Mouse (Mus musculus): Measurements from ENCODE around the gene Txndc12.
A peak's percentile ranks its signal among the peaks of the same experiment; 100 is the strongest.

Gene Txndc12

DNA sequence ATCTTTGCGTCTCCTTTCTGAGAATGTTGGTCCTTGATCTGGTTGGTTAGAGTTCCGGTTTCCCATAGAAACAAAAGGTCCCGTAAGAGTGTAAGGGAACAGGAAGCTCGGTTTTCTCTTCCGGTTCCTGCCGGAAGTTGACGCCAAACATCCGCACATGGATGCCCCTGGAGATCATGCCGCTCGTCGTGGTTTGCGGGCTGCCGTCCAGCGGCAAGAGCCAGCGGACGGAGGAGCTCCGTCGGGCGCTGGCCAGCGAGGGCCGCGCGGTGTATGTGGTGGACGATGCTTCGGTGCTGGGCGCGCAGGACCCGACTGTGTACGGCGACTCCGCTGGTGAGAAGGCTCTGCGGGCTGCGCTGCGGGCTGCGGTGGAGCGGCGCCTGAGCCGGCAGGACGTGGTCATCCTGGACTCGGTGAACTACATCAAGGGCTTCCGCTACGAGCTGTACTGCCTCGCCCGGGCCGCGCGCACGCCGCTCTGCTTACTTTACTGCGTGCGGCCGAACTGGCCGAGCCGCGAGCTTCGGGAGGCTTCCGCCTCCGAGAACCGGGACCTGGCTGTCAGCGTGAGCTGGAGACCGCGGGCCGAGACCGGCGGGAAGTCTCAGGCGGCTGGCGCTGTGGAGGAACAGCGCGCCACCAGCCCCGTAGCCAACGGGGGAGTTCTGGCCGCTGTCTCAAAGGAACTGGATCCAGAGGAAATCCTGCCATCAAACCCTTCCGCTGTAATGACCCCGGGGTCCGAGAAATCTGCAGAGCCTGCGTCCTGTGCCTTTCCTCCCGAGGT is 13.5 kb downstream of the Txndc12 start, which contains the start of gene Kti12:
Gene Kti12, plus strand, starts transcription at position 71 of the 790 bp plus-strand sequence.
- peak; percentile 83 for DNase-seq

DNA sequence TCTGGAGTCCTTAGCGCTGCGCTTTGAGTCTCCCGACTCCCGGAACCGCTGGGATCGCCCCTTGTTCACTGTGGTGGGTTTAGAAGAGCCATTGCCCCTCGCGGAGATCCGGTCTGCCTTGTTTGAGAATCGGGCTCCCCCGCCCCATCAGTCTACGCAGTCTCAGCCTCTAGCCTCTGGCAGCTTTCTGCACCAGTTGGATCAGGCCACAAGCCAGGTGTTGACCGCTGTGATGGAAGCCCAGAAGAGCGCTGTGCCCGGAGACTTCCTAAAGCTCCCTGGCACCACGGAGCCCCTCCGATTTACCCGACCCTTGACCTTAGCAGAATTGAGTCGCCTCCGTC is 14.1 kb downstream of the Txndc12 start, which contains the start of gene A730015C16Rik:
Gene A730015C16Rik, minus strand, starts transcription at position 115 of the 344 bp plus-strand sequence.
- peak in 1 of 2 experiments; percentile 6 for DNase-seq

DNA sequence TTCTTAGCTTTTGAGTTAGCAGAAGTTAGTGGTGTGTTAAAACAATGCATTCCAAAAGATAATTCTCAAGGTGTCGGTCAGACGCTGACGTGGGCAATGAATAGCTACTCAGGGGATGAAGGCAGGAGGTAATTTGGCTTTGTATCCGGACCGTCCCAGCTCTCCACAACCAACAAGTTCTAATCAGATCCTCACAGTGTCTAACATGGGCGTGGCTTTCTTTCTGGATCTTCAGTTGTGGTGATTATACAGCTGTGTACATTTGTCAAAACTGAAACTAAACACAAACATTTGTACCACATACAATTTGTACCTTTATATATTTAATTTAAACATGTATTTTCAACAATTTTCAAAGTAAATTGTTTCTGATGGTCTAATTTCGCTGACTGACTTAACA is 32.4 kb downstream of the Txndc12 start:
- no peak for DNase-seq

DNA sequence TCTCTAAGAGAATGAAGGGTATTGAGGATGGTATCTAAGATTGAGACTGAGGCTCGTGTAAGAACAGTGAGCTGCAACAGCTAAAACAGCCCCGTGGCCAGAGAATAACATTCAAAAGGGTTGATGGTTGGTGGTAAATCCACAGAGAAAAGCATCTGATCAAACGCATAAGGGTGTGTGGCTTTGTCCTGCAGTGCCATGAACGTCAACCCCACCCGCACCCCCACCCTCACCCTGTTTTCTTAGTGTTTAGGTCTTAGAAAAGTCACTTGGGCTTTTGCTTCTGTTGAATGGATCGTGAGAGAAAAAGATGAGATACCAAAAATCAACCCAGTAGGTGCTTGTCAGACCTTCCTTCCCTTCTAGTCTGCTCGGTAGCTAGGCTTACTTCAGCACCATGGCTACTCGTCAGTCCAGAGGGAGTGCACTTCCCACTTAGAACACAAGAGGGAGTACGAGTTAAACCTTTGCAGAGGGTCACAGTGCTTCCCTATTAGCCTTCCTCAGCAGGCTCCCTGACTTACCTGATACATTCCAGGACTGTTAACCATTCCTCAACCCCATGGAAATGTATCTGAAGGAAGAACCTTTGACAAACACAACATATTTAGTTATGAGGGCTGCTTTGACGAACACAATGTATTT is 35.5 kb downstream of the Txndc12 start:
- DNase-seq, result peak; percentile 74 to 93

DNA sequence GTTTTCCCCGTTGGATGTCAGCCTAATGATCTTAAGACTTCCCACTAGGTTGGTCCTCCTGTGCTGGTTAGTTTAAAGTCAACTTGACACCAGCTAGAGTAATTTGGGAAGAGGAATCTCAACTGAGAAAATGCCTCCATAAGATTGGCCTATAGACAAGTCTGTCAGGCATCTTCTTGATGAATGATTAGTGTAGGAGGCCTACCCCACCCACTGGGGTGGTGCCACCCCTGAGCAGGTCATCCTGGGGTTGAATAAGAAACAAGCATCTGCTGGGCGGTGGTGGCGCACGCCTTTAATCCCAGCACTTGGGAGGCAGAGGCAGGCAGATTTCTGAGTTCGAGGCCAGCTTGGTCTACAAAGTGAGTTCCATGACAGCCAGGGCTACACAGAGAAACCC is 39.3 kb downstream of the Txndc12 start:
- DNase-seq, result no peak

DNA sequence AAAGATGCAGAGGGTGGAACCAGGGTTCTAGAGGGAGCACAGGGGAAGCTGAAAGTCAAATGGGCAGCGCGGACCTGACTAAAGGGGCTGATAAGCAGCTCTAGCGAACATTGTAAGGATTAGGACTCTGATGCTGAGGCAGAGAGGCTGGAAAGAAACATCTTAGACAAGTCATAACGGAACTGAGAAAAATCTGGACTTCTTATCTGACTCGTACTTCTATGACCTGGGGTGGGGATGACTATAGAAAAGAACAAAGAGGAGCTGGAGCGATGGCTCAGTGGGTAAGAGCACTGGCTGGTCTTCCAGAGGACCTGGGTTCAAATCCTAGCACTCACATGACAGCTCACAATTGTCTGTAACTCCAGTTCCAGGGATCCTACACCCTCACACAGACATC is 43.5 kb downstream of the Txndc12 start:
- DNase-seq, result no peak

DNA sequence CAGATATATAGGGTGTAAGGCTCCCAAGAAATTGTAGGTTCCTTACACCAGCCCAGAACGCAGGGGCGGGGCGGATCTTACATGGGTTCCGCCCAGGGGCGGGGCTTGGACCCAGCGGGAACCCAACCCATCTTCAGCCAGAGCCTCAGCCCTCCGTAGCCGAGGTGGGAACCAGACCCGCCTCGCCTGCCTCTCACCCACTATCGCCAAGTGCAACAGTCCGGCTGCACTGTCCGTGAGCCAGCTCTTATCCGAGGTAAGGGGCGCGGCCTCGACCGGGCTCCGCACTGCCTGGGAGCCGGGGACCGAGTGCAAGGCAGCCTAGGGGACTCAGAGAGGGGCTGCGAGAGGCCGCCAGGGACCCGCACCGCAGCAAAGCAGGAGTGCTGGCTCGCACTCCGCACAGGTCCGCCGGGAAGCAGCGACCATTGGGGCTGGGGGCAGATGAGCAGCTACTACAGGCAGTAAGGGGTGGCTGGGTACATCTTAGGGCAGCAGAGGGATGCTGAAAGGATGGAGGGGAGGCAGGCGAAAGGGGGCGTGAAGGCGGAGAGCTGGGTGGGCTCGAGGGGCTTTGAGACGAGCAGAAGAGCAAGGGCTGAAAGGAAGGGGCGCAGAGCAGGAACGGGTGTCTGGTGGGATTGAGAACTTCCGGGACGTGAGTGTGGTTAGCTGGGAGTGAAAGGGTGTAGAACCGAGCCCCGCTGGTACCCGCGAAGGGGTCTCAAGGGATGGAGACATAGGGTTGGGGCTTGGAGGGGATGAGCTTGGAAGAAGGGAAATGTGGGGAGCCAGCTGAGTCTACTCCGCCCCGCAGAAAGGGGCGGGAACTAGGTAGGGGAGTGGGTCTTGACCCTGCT is 44.8 kb downstream of the Txndc12 start, which contains the start of gene Rab3b:
Gene Rab3b, plus strand, starts transcription at position 101 of the 860 bp plus-strand sequence.
- DNase-seq, result peak; percentile 14 to 19

DNA sequence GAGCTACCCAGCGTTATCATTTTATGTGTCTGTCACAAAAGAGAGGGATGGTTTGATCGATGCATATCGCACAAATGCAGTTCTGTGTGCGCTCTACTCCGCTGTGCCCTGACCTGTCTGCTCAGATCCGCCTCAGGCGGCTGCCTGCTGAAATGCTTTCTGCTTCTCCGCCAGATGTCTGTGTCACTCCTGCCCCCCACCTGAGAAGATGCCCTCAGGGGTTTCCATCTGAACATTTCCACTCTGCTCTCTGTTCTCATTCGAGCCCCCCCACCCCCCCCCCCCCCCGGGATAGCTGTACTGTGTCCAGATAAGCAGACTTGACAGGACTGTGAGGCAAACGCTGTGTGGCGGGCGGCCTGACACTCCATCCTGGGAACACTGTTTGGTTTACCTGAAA is 49.4 kb downstream of the Txndc12 start:
- DNase-seq, result no peak

DNA sequence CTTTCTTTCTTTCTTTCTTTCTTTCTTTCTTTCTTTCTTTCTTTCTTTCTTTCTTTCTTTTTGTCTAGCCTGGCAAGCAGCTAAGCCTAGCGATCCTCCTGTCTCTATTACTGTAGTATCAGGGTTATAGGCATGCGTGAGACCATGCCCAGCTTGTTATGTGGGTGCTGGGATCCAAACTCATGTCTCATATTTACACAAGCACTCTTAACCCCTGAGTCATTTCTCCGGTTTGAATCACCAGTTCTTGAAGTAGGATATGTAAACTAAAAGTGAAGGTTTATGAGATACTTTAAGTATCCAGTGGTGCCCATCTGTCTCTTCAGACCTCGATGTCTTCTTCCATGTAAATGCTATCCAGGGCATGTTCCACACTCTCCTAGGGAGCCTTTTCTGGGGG is 53.1 kb downstream of the Txndc12 start:
- DNase-seq, result no peak

DNA sequence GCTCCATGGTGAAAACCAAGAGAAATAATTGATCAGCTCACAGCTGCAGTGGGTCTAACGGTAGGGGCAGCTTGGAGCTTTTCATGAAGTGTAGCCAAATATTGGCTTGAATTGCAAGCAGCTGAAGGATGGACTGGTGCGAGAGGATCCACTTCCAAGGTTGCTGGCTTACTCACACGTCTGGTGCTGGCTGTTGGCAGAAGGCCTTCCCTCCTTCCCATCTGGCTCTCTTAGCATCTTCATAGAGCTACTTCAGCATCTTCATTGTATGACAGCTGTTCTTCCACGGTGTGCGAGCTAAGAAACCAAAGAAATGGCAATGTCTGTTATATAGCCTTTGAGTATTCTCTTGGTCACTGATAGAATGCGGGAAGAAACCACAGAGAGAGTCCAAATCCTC is 56.5 kb downstream of the Txndc12 start:
- DNase-seq, result no peak

DNA sequence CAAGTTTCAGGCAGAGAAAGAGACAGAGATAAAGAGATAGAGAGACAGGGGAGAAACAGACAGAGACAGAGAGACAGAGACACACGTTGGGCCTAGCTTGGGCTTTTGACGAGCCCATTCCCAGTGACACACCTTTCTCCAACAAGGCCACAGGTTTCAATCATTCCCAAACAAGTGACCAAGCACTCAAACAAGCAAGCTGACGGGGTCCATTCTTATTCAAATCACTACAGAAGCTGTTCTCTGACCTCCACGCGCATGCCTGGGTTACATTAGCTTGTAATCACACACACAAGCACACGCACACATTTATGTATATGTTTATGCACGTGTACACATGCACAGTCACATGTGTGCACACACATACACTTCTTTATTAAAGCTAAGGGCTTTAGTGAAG is 66.0 kb downstream of the Txndc12 start:
- DNase-seq, result no peak

DNA sequence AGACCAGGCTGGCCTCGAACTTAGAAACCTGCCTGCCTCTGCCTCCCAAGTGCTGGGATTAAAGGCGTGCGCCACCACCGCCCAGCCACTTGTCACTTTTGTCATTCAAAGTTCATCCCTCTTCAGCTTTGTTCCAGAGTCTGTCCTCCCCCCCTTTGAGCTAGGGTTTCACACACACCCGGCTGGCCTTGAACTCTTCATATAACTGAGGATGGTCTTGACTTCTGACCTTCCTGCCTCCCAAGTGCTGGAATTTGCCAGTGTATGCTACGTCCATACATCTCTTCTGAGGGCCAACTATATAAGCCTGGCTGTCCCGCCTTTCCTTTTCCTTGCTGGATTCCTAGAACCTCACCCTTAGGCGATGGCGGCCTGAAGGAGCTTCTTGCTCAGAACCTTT is 68.5 kb downstream of the Txndc12 start:
- DNase-seq, result no peak

DNA sequence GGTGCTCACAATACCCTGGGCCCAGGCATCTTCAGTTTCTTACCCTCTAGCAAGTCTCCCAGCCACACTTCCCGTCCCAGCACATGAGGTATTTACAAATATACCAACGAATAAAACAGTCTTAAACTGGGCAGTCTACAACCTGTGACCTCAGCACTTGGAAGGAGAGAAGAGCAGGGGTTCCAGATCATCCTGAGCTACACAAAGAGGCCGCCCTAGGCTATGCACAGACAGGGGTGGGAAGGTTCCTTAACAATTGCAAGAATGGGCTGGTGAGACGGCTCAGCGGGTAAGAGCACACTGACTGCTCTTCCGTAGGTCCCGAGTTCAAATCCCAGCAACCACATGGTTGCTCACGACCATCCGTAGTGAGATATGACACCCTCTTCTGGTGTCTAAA is 68.9 kb downstream of the Txndc12 start:
- DNase-seq, result no peak

DNA sequence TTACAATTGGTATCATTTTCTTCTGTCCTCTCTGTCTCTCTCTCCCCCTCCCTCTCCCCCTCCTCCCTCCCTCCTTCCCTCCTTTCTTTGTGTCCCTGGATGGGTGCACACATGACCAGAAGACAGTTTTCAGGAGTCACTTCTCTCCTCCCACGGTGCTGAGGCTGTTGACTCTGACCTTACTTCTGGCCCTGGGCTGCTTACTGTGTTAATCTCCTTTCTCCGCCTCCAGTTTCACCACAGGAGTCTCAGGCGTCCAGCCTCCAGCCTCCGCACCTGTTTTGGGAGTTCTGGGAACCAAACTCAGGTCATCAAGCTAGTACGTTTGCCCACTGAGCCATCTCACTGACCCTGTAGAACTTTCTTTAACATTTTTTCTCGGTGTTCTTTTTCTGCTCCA is 69.7 kb downstream of the Txndc12 start:
- DNase-seq, result no peak

DNA sequence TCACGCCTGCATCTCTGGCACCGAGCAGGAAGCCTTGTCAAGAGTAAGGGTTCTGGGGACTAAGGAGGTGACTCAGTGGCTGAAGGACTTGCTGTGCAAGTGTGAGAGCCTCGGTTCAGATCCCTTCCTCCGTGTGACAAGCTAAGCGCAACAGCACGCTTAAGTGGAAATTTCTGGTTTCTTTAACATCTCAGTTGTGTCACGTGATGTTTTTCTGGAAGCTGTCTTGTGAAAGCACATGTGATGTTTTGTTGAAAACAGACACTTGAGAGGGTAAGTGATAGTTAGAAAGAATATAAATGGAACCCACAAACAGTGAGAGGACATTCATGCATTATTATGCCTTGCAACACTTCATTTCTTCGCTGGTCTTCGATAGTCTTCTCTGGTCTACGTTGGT is 70.4 kb downstream of the Txndc12 start:
- DNase-seq, result no peak

DNA sequence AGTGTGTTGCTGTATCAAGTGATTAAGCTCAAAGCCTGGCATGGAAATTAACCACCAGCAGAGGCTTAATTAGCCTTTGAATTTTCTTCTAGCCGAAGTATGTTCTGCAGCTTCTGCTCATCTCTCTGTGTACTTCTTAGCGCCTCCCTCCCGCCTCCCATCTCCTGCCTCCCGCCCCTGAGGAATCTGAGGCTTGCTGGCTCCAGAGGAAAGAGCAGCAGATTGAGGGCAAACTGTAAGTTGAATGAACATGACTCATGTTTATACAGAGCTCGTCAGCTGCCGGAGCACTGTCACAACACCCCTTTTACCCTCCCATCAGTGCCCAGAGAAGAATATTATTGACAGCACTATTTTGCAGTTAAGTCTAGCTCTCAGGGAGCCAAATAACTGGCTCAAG is 71.5 kb downstream of the Txndc12 start:
- no peak for DNase-seq

DNA sequence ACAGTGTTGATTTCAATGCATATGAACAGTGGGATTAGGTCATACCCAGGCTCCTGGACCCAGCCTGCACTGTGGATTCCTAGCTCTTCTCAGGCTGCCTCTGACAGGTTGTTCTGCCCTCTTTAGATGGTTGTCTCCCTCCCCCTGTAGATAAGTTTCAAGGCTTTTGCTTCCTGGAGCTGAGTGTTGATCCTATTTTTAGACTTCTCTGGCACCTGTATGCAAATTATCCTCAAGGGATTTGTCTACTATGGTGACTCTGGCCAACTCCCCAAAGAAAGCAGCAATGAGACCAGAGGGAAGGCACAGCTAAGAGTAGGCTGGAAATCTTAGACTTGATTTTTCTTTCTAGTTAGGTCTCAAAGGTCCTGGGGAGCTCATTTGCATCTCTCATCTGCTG is 73.1 kb downstream of the Txndc12 start:
- no peak for DNase-seq

DNA sequence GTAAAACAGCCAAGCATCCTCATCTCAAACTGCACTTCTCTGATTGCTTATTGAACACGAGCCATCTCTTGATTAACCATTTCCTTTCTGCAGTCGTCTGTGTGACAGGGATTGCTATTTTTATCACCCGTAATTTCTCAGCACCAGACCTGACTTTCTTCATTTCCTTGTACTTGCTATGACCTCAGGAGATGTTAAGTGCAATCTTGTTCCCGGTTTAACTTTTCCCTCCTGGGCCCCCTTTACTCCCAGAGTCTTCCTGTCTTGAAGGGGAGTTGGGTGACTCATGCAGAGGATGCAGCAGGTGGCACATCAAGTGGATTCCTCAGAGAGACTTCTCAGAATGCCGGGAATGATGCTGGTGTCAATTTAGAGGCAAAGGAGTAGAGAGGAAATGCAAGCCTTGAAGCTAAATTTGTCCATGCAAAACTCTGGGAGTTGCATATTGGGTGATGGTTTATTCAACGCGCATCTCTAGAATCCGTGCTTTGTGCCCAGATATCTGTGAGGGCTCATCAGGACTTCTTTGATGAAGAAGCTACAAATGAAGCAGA is 75.5 kb downstream of the Txndc12 start:
- no peak for DNase-seq
